Mouse (Mus musculus) E14TG2a.4 (cell line): ENCODE results near the gene Zfp119a.
"Not testable (repeated sequence)": the region's sequence is repeated elsewhere in the genome, so short reads cannot be mapped to it uniquely, and the experiment has no call there.

Experiments
- H3K27me3 ChIP-seq: 2 replicates; pipeline ENCODE4 v1.6.1; 2014; ENCODE audit warnings: low read length, control low read depth; ENCODE audit not compliant: insufficient read depth
- H3K36me3 ChIP-seq: 2 replicates; pipeline ENCODE4 v1.6.1; 2014; ENCODE audit warnings: low read length, control low read depth; ENCODE audit not compliant: insufficient read depth
- H3K4me1 ChIP-seq: replicated peaks from 2 replicates; pipeline ENCODE4 v1.6.1; 2014; ENCODE audit warnings: low read depth, low read length, control low read depth
- H3K4me3 ChIP-seq: replicated peaks from 2 replicates; pipeline ENCODE4 v1.5.1; 2014; ENCODE audit warnings: mild to moderate bottlenecking, low read length
- H3K9me3 ChIP-seq: 2 replicates; pipeline ENCODE4 v1.6.1; 2014; ENCODE audit warnings: low read length, control low read depth
- CTCF ChIP-seq: conservative IDR thresholded peaks from 2 replicates; pipeline ENCODE4 v1.5.1; 2014; ENCODE audit warnings: low read length
- NANOG ChIP-seq: IDR thresholded peaks from 2 replicates; pipeline ENCODE4 v1.6.1; 2014; ENCODE audit warnings: borderline replicate concordance, low read length, mixed read lengths
- POU5F1 ChIP-seq: IDR thresholded peaks from 2 replicates; pipeline ENCODE4 v1.6.1; 2014; ENCODE audit warnings: low read length, borderline replicate concordance

Zfp119a gene

DNA sequence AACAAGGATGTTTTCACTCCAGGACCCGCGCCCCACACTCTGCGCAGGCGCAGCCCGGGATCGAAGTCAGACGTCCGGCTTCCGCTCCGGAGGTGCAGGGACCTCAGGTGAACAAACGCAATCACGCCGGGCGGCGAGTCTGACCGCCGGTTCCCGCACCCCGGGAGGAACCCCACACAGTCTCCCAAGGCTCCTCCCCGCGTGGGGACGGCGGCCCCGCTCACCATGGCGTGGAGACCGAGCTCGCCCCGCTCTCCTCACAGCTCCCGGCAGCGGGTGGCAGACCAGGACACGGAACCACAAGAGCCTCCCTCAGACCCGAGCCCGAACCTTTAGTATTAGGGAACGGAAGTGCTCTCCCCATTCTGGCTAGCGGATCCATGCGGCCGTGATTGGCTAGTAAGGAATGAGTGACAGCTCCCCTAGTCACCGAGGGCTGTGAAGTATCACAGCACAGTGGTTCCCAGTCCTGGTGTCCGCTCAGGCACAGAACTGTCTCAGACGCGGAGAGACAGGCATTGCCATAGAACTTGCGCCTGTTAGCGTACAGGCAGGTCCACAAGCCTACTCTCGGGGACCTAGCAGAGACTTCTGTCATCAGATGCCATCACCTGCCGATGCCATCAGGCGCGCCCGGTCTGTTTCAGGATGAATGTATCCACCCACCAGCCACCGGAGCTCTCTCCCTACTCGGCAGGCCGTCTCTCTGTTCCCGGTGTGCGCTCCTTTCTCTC is at the start of gene Zfp119a:
Gene Zfp119a, minus strand, starts transcription at position 295 of the 734 bp plus-strand sequence.
- Histone ChIP-seq H3K9me3 (peaks cover 31% of the 10 kb centered on the region), H3K4me1 (peaks cover 16% of the 10 kb centered on the region), H3K4me3 (peak within 1 kb of the TSS; percentile 83)
- H3K27me3 ChIP-seq, H3K36me3 ChIP-seq: not testable (repeated sequence)

DNA sequence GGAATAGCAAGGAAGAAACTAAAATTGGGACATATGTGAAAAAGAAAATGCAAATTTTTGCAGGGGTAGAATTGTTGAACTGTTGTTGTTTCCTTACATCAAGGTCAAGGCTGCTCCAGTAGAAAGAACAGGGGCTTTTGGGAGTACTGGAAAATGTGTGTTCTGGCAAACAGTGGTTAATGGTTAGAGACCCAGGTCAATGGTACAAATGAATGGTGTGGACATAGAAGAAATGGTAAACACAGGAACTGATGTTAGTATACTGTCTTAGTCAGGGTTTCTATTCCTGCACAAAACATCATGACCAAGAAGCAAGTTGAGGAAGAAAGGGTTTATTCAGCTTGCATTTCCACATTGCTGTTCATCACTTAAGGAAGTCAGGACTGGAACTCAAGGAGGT is 27.9 kb upstream of the Zfp119a start:
- H3K36me3 ChIP-seq, result no peaks in the 10 kb centered on the region
- H3K9me3 ChIP-seq, result peaks cover 8% of the 10 kb centered on the region
- H3K4me1 ChIP-seq, result no peaks in the 10 kb centered on the region
- no peaks in the 10 kb centered on the region for H3K27me3 ChIP-seq
- no peak for TF ChIP-seq CTCF
- no peak for TF ChIP-seq POU5F1
- no peak for TF ChIP-seq NANOG
- no peak overlapping the region for H3K4me3 ChIP-seq

DNA sequence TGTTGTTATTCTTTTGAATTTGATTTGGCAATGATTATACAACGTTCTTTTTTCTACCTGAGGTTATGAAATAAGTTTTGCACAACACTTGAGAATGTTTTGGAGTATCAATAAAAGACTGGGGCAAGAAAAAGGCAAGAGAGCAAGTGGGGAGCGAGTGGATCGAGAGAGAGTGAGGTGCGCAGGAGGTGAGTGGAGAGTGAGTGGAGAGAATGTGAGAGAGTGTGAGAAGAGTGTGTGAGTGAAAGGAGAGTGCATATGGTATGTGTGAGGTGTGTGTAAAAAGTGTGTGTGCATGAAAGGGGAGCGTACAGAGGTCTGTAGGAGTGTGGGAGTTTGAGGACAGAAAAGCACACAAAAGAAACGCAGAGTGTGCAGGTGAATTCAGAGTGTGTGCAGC is 25.4 kb upstream of the Zfp119a start:
- Histone ChIP-seq H3K27me3 (no peaks in the 10 kb centered on the region), H3K9me3 (peaks cover 8% of the 10 kb centered on the region), H3K36me3 (no peaks in the 10 kb centered on the region), H3K4me3 (no peak overlapping the region), H3K4me1 (no peaks in the 10 kb centered on the region)
- TF ChIP-seq POU5F1 (no peak), NANOG (no peak), CTCF (no peak)

DNA sequence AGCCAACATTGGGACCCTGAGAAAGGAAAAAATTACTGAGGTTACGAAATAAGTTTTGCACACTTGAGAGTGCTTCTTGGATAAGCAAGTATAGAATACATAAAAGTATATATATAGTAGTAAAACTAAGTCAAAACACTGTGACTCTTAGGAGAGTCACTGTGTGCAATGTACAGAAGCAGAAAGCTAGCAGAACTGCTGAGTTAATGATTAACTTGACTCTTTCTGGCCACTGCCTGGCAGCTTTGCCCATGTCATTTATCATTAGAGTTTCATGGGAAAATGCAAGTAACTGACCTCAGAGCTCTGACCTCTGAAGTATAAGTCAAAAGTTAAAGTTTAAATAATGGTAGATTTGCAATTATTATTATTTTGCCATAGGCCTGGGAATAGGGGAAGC is 25.0 kb upstream of the Zfp119a start:
- Histone ChIP-seq H3K4me1 (no peaks in the 10 kb centered on the region), H3K9me3 (peaks cover 8% of the 10 kb centered on the region), H3K4me3 (no peak overlapping the region), H3K36me3 (no peaks in the 10 kb centered on the region), H3K27me3 (no peaks in the 10 kb centered on the region)
- TF ChIP-seq NANOG, result no peak
- TF ChIP-seq POU5F1, result no peak
- no peak for TF ChIP-seq CTCF

DNA sequence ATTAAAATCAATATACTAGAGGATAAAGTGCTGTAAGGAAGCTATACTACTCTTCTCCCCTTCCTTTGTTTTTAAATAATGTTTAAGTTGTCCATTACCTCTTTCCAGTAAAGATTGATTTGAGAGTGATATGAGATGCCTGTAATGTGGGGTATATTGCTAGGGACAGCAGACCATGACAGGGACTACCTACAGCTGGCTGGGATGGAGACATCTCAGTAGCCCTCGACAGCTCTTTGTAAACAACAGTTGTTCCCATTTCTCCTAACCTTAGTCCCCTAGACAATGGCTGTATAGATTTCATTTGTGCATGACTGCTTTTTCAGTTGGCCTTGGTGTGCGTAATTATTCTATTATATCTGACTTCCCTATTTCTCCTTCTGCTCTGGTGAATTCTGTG is 24.4 kb upstream of the Zfp119a start:
- peaks cover 8% of the 10 kb centered on the region for H3K9me3 ChIP-seq
- H3K36me3 ChIP-seq, result peaks cover 3% of the 10 kb centered on the region; the same call in 1 of the 2 replicates
- TF ChIP-seq POU5F1, result no peak
- TF ChIP-seq NANOG, result no peak
- TF ChIP-seq CTCF, result no peak
- no peaks in the 10 kb centered on the region for H3K4me1 ChIP-seq
- no peak overlapping the region for H3K4me3 ChIP-seq
- no peaks in the 10 kb centered on the region for H3K27me3 ChIP-seq

DNA sequence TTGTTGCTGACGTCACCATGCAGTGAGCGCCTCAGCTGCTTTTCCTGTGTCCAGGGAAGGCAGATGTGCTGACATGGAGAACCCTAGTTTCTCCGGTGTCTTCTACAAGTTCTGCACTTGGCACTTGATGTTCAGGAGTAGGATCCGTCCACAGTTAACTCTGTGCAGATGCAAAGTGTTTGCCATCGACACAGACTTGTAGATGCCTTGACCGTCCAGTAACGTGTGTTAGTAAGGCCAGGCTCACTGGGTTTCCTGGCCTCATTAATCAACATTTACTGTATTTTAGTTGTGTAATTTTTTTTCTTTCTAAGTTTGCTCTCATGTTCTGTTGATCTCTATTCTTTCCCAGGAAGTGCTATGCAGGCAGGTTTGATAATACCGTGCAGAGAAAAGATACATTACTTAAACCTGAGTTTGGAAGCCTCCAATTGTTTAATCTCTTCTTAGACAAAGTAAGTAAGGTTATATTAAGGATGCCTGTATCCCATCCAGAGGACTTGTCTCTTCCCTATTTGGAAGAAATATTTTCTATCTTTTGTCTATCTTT is 13.8 kb upstream of the Zfp119a start:
- Histone ChIP-seq H3K4me3 (peak overlapping the region; percentile 82), H3K4me1 (peaks cover 17% of the 10 kb centered on the region)
- H3K27me3 ChIP-seq, H3K9me3 ChIP-seq, H3K36me3 ChIP-seq: not testable (repeated sequence)

DNA sequence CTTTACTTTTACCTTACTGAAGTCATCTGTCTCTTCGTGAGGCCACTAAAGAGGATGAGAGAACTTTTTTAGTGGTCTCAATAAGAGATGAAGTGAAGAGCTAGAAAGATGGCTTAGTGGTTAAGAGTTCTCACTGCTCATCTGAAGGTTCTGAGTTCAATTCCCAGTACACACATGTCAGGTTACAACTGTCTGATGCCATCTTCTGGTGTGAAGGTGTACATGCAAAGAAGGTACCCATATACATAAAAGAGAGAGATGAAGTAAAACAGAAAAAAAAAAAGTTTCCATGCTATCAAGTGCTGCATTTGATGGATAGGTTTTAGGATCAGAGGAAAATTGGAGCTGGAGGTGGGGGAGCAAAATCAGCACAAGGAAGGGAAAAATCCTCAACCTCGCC is 6.2 kb upstream of the Zfp119a start:
- no peak; the same call in 1 of the 2 replicates for TF ChIP-seq CTCF
- Histone ChIP-seq H3K36me3 (no peaks in the 10 kb centered on the region), H3K4me3 (no peak overlapping the region), H3K4me1 (peaks cover 5% of the 10 kb centered on the region), H3K9me3 (no peaks in the 10 kb centered on the region), H3K27me3 (peaks cover 6% of the 10 kb centered on the region)

DNA sequence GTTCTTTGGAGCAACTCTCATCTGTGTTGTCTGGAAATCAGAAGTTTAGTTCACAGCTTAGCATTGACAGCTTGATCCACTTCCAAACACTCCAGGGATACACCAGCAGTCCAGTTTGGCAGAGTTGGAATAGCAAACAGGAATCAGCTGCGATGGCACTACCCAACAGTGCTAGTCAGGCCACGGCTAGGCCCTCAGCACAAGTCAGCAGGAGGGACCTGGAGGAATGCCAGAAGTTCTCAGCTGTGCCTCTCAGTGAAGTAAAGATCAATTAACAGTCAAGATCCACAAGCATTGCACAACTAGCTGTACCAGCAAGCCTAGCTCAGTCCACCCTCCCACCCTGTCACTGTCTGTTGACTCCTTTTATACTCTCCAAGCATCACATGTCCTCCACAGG is 4.9 kb upstream of the Zfp119a start:
- Histone ChIP-seq H3K9me3 (no peaks in the 10 kb centered on the region), H3K36me3 (no peaks in the 10 kb centered on the region), H3K27me3 (peaks cover 6% of the 10 kb centered on the region), H3K4me1 (peaks cover 10% of the 10 kb centered on the region), H3K4me3 (no peak overlapping the region)
- TF ChIP-seq NANOG (no peak), CTCF (no peak), POU5F1 (no peak)

DNA sequence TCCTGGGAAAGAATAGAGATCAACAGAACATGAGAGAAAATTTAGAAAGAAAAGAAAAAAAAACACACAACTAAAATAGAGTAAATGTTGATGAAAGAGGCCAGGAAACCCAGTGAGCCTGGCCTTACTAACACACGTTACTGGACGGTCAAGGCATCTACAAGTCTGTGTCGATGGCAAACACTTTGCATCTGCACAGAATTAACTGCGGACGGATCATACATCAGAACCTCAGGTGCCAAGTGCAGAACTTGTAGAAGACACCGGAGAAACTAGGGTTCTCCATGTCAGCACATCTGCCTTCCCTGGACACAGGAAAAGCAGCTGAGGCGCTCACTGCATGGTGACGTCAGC is 471 bp downstream of the Zfp119a start:
- not testable (repeated sequence) for H3K27me3 ChIP-seq, H3K36me3 ChIP-seq
- H3K9me3 ChIP-seq, result peaks cover 36% of the 10 kb centered on the region
- peak overlapping the region; percentile 83 for H3K4me3 ChIP-seq
- H3K4me1 ChIP-seq, result peaks cover 16% of the 10 kb centered on the region

DNA sequence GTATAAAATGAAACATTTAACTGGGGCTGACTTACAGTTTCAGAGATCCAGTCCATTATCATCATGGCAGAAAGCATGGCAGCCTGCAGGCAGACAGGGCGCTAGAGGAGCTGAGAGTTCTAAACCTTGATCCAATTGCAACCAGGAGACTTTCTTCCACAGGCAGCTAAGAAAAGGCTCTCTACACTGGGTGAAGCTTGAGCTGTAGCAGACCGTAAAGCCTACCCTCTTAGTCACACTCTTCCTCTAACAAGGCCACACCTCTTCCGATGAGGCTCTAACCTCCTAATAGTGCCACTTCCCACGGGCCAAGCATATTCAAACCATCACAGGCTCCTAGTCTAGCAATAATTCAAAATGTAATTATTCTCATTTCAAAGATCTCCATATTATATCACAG is 1.5 kb downstream of the Zfp119a start:
- H3K27me3 ChIP-seq, result no peaks in the 10 kb centered on the region
- peaks cover 11% of the 10 kb centered on the region for H3K36me3 ChIP-seq
- H3K4me3 ChIP-seq, result no peak overlapping the region
- H3K4me1 ChIP-seq, result peaks cover 16% of the 10 kb centered on the region
- H3K9me3 ChIP-seq, result peaks cover 38% of the 10 kb centered on the region
- no peak for TF ChIP-seq CTCF
- TF ChIP-seq NANOG, result no peak
- TF ChIP-seq POU5F1, result no peak
